Mouse (Mus musculus): Measurements from ENCODE around the gene Rbl2.

The Rbl2 gene

DNA sequence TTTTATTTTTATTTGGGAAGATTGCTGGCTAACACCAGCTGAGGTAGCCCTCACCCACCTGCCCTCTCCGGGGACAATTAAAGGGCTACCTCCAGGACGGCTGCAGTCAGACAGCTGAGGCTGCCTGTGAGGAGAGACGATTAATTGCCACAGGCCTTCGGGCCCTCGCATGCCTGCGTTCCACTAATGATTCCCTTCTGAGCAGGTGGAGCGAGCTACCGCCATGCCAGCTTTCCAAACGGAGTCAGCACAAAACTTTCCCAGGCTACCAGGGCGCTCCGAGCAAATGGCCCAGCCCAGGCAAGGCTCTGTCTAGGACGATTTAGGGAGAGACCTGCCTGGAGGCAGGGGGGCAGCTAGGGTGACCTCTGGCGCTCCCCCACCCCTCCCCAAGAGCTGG, 101.7 kb downstream of the Rbl2 start:
- DNase-seq: no peak
